In the genomic region with DNA sequence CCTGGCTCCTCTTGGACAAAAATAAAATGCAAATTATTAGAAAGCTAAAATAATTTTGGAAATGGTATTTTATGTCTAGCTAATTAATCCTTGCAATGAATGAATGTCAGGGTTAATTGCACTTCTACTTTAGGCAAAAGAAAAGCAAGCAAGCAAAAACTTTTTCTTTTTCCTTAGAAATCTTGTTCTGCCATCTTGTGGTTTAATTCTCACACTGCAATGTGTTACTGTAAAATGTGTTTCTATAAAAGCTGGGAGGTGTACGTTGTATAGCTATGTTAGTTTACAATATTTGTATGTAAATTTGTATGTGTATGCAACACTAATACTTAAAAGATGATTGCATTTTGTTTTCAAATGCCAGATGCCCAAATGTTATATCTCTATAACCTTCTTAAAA, we compare ENCODE assay signal across 19 mouse cellular contexts.
DNase-seq lines count a peak whose midpoint lies in the region; ATAC-seq and TF ChIP-seq lines count a peak whose summit lies in the region.
"Had no signal": no experiment of that assay in that cellular context is flagged by ENCODE, and none has a peak within 500 bp of the region (broad histone marks: within the 10 kb centered on the region; RNA-seq: fewer than 3 reads in every experiment).

No protein-coding gene starts in this region.

- no peak for ATAC-seq in hindbrain, postnatal 0 days
- ATAC-seq in hindbrain, embryonic 11.5 days (ENCODE audit: low FRiP score) = no peak
- no peak for ATAC-seq in midbrain, postnatal 0 days (ENCODE audit: low FRiP score)
- no peak for ATAC-seq in midbrain, embryonic 15.5 days (replicated peaks)
- ATAC-seq: forebrain, embryonic 13.5 days had no signal

- no peak overlapping the region for H3K27ac ChIP-seq in hindbrain, postnatal 0 days
- H3K27ac ChIP-seq in hindbrain, embryonic 11.5 days (ENCODE audit: low read depth, low read length) = no peak overlapping the region
- H3K27ac ChIP-seq in midbrain, postnatal 0 days (ENCODE audit: low read depth, low read length) = no peak overlapping the region
- H3K27ac ChIP-seq in midbrain, embryonic 15.5 days = no peak overlapping the region
- H3K27ac ChIP-seq: embryonic facial prominence, embryonic 12.5 days; forebrain, embryonic 13.5 days; hindbrain, embryonic 13.5 days; midbrain, embryonic 12.5 days; neural tube, embryonic 12.5 days had no signal

- peak; percentile 19 for DNase-seq in embryo, embryonic 10.5 days (ENCODE audit: low spot score)
- no peak for DNase-seq in embryo, embryonic 10 days (ENCODE audit: low spot score)
- peak; percentile 65 for DNase-seq in hindbrain, postnatal 0 days (ENCODE audit: low spot score)
- DNase-seq in hindbrain, embryonic 11.5 days (ENCODE audit: low spot score) = no peak
- peak; percentile 65 for DNase-seq in midbrain, postnatal 0 days (ENCODE audit: low spot score)
- no peak for DNase-seq in spleen, adult 18-20 months
- DNase-seq in cerebellum, postnatal 14 days = no peak
- DNase-seq: cerebellum, adult 8-10 months; gastrocnemius, postnatal 14 days; kidney, adult 9 months; thymus, postnatal 4 days had no signal

- H3K4me3 ChIP-seq in hindbrain, postnatal 0 days (ENCODE audit: low read length) = no peak overlapping the region
- H3K4me3 ChIP-seq in hindbrain, embryonic 11.5 days (ENCODE audit: low read depth, low read length) = no peak overlapping the region
- no peak overlapping the region for H3K4me3 ChIP-seq in midbrain, postnatal 0 days (ENCODE audit: low read depth, low read length)
- H3K4me3 ChIP-seq in midbrain, embryonic 15.5 days = no peak overlapping the region
- H3K4me3 ChIP-seq: embryonic facial prominence, embryonic 12.5 days; forebrain, embryonic 13.5 days; heart, embryonic 12.5 days; hindbrain, embryonic 13.5 days; midbrain, embryonic 12.5 days; neural tube, embryonic 12.5 days had no signal

- H3K27me3 ChIP-seq in hindbrain, postnatal 0 days (ENCODE audit: insufficient read depth, low read length) = no peaks in the 10 kb centered on the region
- no peaks in the 10 kb centered on the region for H3K27me3 ChIP-seq in hindbrain, embryonic 11.5 days (ENCODE audit: control insufficient read depth, insufficient read depth, low read length)
- no peaks in the 10 kb centered on the region for H3K27me3 ChIP-seq in midbrain, postnatal 0 days (ENCODE audit: insufficient read depth, low read length)
- no peaks in the 10 kb centered on the region for H3K27me3 ChIP-seq in midbrain, embryonic 15.5 days (replicated peaks)
- H3K27me3 ChIP-seq: embryonic facial prominence, embryonic 12.5 days; forebrain, embryonic 13.5 days; hindbrain, embryonic 13.5 days; midbrain, embryonic 12.5 days; neural tube, embryonic 12.5 days had no signal

- no peak overlapping the region for H3K4me2 ChIP-seq in hindbrain, postnatal 0 days (ENCODE audit: low read depth, low read length)
- no peak overlapping the region for H3K4me2 ChIP-seq in hindbrain, embryonic 11.5 days (replicated peaks; ENCODE audit: low read depth, low read length)
- no peak overlapping the region for H3K4me2 ChIP-seq in midbrain, postnatal 0 days (ENCODE audit: low read depth, low read length, poor library complexity, severe bottlenecking)
- H3K4me2 ChIP-seq in midbrain, embryonic 15.5 days = no peak overlapping the region
- H3K4me2 ChIP-seq: embryonic facial prominence, embryonic 12.5 days; forebrain, embryonic 13.5 days; heart, embryonic 12.5 days; hindbrain, embryonic 13.5 days; midbrain, embryonic 12.5 days; neural tube, embryonic 12.5 days had no signal

- H3K9ac ChIP-seq in hindbrain, postnatal 0 days (replicated peaks; ENCODE audit: low read length) = no peak overlapping the region
- no peak overlapping the region for H3K9ac ChIP-seq in hindbrain, embryonic 11.5 days (ENCODE audit: low read depth, low read length)
- H3K9ac ChIP-seq in midbrain, postnatal 0 days (replicated peaks; ENCODE audit: low read length, poor library complexity, severe bottlenecking) = no peak overlapping the region
- no peak overlapping the region for H3K9ac ChIP-seq in midbrain, embryonic 15.5 days
- H3K9ac ChIP-seq: embryonic facial prominence, embryonic 12.5 days; forebrain, embryonic 13.5 days; heart, embryonic 12.5 days; hindbrain, embryonic 13.5 days; midbrain, embryonic 12.5 days; neural tube, embryonic 12.5 days had no signal

- no peaks in the 10 kb centered on the region for H3K4me1 ChIP-seq in hindbrain, postnatal 0 days (ENCODE audit: insufficient read depth, low read length)
- no peaks in the 10 kb centered on the region for H3K4me1 ChIP-seq in hindbrain, embryonic 11.5 days (replicated peaks; ENCODE audit: control insufficient read depth, insufficient read depth, low read length)
- no peaks in the 10 kb centered on the region for H3K4me1 ChIP-seq in midbrain, postnatal 0 days (ENCODE audit: insufficient read depth, low read length)
- no peaks in the 10 kb centered on the region for H3K4me1 ChIP-seq in midbrain, embryonic 15.5 days
- H3K4me1 ChIP-seq: embryonic facial prominence, embryonic 12.5 days; forebrain, embryonic 13.5 days; hindbrain, embryonic 13.5 days; midbrain, embryonic 12.5 days; neural tube, embryonic 12.5 days had no signal

- 38% methylated on average over 1 of the region's 1 CpGs for WGBS in hindbrain, postnatal 0 days
- WGBS in hindbrain, embryonic 11.5 days = 76% methylated on average over 1 of the region's 1 CpGs
- WGBS in midbrain, postnatal 0 days = 47% methylated on average over 1 of the region's 1 CpGs
- WGBS in midbrain, embryonic 15.5 days = 57% methylated on average over 1 of the region's 1 CpGs

- no peaks in the 10 kb centered on the region for H3K9me3 ChIP-seq in hindbrain, postnatal 0 days (ENCODE audit: low read length)
- no peaks in the 10 kb centered on the region for H3K9me3 ChIP-seq in hindbrain, embryonic 11.5 days (ENCODE audit: control insufficient read depth, low read length)
- H3K9me3 ChIP-seq in midbrain, postnatal 0 days (ENCODE audit: low read length) = no peaks in the 10 kb centered on the region
- H3K9me3 ChIP-seq in midbrain, embryonic 15.5 days = no peaks in the 10 kb centered on the region
- H3K9me3 ChIP-seq: embryonic facial prominence, embryonic 12.5 days; forebrain, embryonic 13.5 days; G1E; heart, embryonic 12.5 days; hindbrain, embryonic 13.5 days; midbrain, embryonic 12.5 days; neural tube, embryonic 12.5 days had no signal

- H3K36me3 ChIP-seq in hindbrain, postnatal 0 days (ENCODE audit: insufficient read depth, low read length) = no peaks in the 10 kb centered on the region
- H3K36me3 ChIP-seq in hindbrain, embryonic 11.5 days (ENCODE audit: control insufficient read depth, insufficient read depth, low read length) = no peaks in the 10 kb centered on the region
- H3K36me3 ChIP-seq in midbrain, postnatal 0 days (ENCODE audit: insufficient read depth, low read length) = no peaks in the 10 kb centered on the region
- H3K36me3 ChIP-seq in midbrain, embryonic 15.5 days (replicated peaks) = no peaks in the 10 kb centered on the region
- H3K36me3 ChIP-seq: embryonic facial prominence, embryonic 12.5 days; G1E; heart, embryonic 12.5 days; hindbrain, embryonic 13.5 days; midbrain, embryonic 12.5 days; neural tube, embryonic 12.5 days had no signal

- TF ChIP-seq CTCF in hindbrain, postnatal 0 days (IDR thresholded peaks at IDR 0.05; ENCODE audit: low read depth) = peak; percentile 63
- peak; percentile 83 for TF ChIP-seq CTCF in midbrain, postnatal 0 days (IDR thresholded peaks at IDR 0.05)

Comparison
In these comparisons a context has a peak if more than half of its experiments do, and no peak if none do; other contexts are left out.
1. DNase-seq: peak in embryo, embryonic 10.5 days (single experiment), hindbrain, postnatal 0 days (single experiment) and midbrain, postnatal 0 days (single experiment); none in embryo, embryonic 10 days (single experiment), hindbrain, embryonic 11.5 days (single experiment), spleen, adult 18-20 months (0 of 2) and cerebellum, postnatal 14 days (0 of 2).